Mouse (Mus musculus): ENCODE measurements at regions not wholly inside any gene's neighbourhood (a gene's known extent, or its start where the extent isn't known, plus 50 kb on each side); places are given as distances from the start of the nearest gene placed in this dataset.

GRCm38 (mm10) chr6:53143846-53144584 is 75.6 kb upstream of the Jazf1 start:
- peak; percentile 21 for DNase-seq (ENCODE audit: low spot score)

- no peak for DNase-seq (ENCODE audit: low spot score)
These were observed 66.0 kb upstream of the Jazf1 start for GRCm38 (mm10) chr6:53134410-53134809.

GRCm38 (mm10) chr6:53130717-53131330 is 62.4 kb upstream of the Jazf1 start:
- no peak for DNase-seq (ENCODE audit: low spot score)

- DNase-seq (ENCODE audit: low spot score) = no peak
These were observed 58.3 kb upstream of the Jazf1 start for GRCm38 (mm10) chr6:53126776-53127175.

- no peak for DNase-seq (ENCODE audit: low spot score)
These were observed 56.5 kb upstream of the Jazf1 start for GRCm38 (mm10) chr6:53124800-53125450.

GRCm38 (mm10) chr6:53120385-53120784 is 52.0 kb upstream of the Jazf1 start:
- no peak for DNase-seq (ENCODE audit: low spot score)

Data from left cerebral cortex, adult 11 months (tissue).